Mouse (Mus musculus) liver, embryonic 14.5 days (tissue): ENCODE results near the gene Slc46a1. TPM values are rescaled to one million over a fixed set of nuclear protein-coding genes. Genes with fewer than 3 reads are reported as not detected.

ENCODE experiments used
- ATAC-seq: fragments of 200-750 bp; cut with Nextera tagmentation; 2 replicates; pipeline ENCODE4 v1.8.0; 2017; ENCODE audit warnings: moderate number of reproducible peaks, mild to moderate bottlenecking, moderate library complexity; ENCODE audit not compliant: insufficient read depth
- DNase-seq, 3 experiments: peaks; one replicate each; pipeline ENCODE4 v3.0.0-alpha.2; 2012 to 2013; ENCODE audit warnings: low read depth in 3 of 3, low spot score in 3 of 3
- H3K27ac ChIP-seq: fragments of 300-500 bp; sonication (generic); 2 replicates; pipeline ENCODE4 v1.5.1; 2014; ENCODE audit warnings: moderate library complexity, mild to moderate bottlenecking, control low read depth, inconsistent platforms
- H3K27me3 ChIP-seq: fragments of 300-500 bp; sonication (generic); 2 replicates; pipeline ENCODE4 v1.6.1; 2014; ENCODE audit warnings: mild to moderate bottlenecking, low read length, moderate library complexity; ENCODE audit not compliant: control insufficient read depth, insufficient read depth
- H3K36me3 ChIP-seq: fragments of 300-500 bp; sonication (generic); replicated peaks from 2 replicates; pipeline ENCODE4 v1.6.1; 2014; ENCODE audit warnings: low read depth; ENCODE audit not compliant: control insufficient read depth, insufficient read depth
- H3K4me1 ChIP-seq, 2 experiments: fragments of 200-500 bp in 1 of 2; fragments of 300-500 bp in 1 of 2; sonication (generic) in 1 of 2; replicated peaks; 2 replicates each; pipeline ENCODE4 v1.6.1; 2012 to 2014; ENCODE audit warnings: antibody characterized with exemption in 1 of 2, inconsistent platforms in 1 of 2, low read length in 1 of 2; ENCODE audit not compliant: control insufficient read depth in 2 of 2, insufficient read depth in 2 of 2
- H3K4me2 ChIP-seq: fragments of 300-500 bp; sonication (generic); 2 replicates; pipeline ENCODE4 v1.6.1; 2014; ENCODE audit warnings: low read depth, mild to moderate bottlenecking, control low read depth, moderate library complexity
- H3K4me3 ChIP-seq, 2 experiments: fragments of 200-500 bp in 1 of 2; fragments of 300-500 bp in 1 of 2; sonication (generic) in 1 of 2; 2 replicates each; pipeline ENCODE4 v1.5.1; 2012 to 2014; ENCODE audit warnings: low read depth in 2 of 2, low read length in 2 of 2, mild to moderate bottlenecking in 2 of 2, control low read depth in 1 of 2, inconsistent platforms in 1 of 2, moderate library complexity in 1 of 2; ENCODE audit not compliant: insufficient read depth in 1 of 2
- H3K9ac ChIP-seq: fragments of 300-500 bp; sonication (generic); replicated peaks from 2 replicates; pipeline ENCODE4 v1.6.1; 2014; ENCODE audit warnings: mild to moderate bottlenecking, control low read depth, moderate library complexity
- H3K9me3 ChIP-seq: fragments of 300-500 bp; sonication (generic); 2 replicates; pipeline ENCODE4 v1.6.1; 2016; ENCODE audit warnings: low read length, mixed read lengths; ENCODE audit not compliant: control insufficient read depth
- CTCF ChIP-seq: IDR thresholded peaks from 2 replicates; pipeline ENCODE4 v1.5.1; 2016; ENCODE audit warnings: antibody characterized with exemption, low read depth, control low read depth
- EP300 ChIP-seq: IDR thresholded peaks from 2 replicates; pipeline ENCODE4 v1.6.1; 2016; ENCODE audit warnings: antibody characterized with exemption, low read depth
- WGBS: fragments of 180-500 bp; shearing (Covaris S2); extraction: QIAGEN DNeasy Blood & Tissue Kit; methylation state at CpG from one replicate; pipeline ENCODE4 v1.1.7; 2014; ENCODE audit not compliant: insufficient replicate concordance; 5-methylcytosine and 5-hydroxymethylcytosine counted together
- polyA plus RNA-seq, 2 experiments: library from polyadenylated mRNA; depleted of rRNA in 1 of 2; stranded (reverse) in 1 of 2; unstranded in 1 of 2; fragments of >200 nt; fragmentation: Nextera tagmentation in 1 of 2; extraction: Ambion mirVana in 1 of 2; gene quantifications; 2 replicates each; pipeline versions ENCODE4 v1.2.1 to v1.2.3; 2012 to 2014

Slc46a1 gene
- polyA plus RNA-seq, 2 experiments = 3.7 to 5.0 TPM

DNA sequence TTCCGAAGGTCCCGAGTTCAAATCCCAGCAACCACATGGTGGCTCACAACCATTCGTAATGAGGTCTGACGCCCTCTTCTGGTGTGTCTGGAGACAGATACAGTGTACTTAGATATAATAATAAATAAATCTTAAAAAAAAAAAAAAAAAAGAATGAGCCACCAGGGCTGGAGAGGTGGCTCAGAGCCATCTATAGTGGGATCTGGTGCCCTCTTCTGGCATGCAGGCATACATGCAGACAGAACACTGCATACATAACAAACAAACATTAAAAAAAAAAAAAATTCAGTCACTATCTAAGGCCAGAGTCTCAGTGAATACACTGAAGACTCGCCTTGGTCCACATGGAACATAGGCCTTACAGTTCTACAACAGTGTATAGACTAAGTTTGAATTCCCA, 43.7 kb downstream of the Slc46a1 start:
- ATAC-seq = no peak
- Histone ChIP-seq H3K4me2 (no peak overlapping the region), H3K36me3 (peaks cover 15% of the 10 kb centered on the region), H3K27ac (no peak overlapping the region), H3K9me3 (no peaks in the 10 kb centered on the region), H3K27me3 (no peaks in the 10 kb centered on the region), H3K4me1 (peaks cover 4 to 11% of the 10 kb centered on the region in 2 experiments; a peak in 3 of 4 replicates), H3K9ac (no peak overlapping the region), H3K4me3 (no peak overlapping the region)
- TF ChIP-seq EP300 (no peak), CTCF (peak; percentile 51)
- 61% methylated on average over 5 of the region's 5 CpGs for WGBS
- DNase-seq = no peak

DNA sequence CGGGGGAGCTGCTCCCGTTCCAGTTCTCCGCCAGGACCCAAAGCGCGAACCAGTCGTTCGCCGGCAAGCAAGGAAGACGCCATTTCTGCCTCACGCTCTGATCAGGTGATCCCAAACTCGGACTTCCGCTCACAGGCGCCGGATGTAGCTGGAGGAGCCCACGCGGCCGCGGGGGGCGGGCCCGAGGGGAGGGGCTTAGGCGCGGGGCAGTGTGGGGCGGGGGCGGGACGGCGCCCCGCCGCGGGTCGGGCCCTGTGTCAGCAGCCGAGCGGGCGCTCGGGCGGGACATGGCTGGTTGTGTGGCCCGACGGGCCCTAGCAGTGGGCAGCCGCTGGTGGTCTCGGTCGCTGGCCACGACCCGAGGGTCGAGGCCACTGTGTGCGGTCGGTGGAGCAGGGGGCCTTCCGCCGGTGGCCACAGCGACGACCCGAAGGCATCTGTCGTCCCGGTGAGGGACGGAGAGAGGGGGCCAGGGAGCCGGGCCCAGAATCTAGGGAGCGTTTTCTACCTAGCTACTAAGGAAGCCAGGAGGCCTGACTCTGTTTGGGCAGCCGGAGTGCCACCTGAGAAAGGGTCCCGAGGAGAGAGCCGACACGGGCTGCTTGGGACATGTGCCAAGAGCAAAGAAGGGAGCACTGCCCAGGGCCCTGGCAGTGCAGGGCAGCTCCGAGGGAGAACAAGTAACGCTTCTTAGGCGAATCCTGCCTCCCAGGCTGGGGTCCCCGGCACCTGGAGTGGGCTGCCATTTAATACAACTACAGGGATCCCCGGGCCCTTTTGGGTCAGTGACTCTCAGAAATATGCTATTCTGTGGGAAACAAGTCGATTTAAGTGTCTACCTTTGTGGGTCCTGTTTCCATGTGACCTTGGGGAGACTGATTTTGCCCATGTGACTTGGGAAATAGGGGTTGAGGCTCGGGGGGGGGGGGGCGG, 46.8 kb downstream of the Slc46a1 start, which contains the start of the genes Tmem199 and Poldip2:
Gene Tmem199 (minus strand): TSS at position 148 of the 933 bp plus-strand sequence.
Gene Poldip2 (plus strand): TSS at position 169 of the 933 bp plus-strand sequence.
- peaks cover 29% of the 10 kb centered on the region for H3K36me3 ChIP-seq
- H3K9ac ChIP-seq = peak within 1 kb of the TSS; percentile 84
- under 1% methylated on average over 67 of the region's 67 CpGs for WGBS
- TF ChIP-seq CTCF (no peak), EP300 (no peak)
- ATAC-seq (peak; percentile 98), DNase-seq (peak; percentile 80 to 83 (median 80))
- no peaks in the 10 kb centered on the region for H3K9me3 ChIP-seq
- peaks cover 4 to 11% of the 10 kb centered on the region in 2 experiments; a peak in 3 of 4 replicates for H3K4me1 ChIP-seq
- no peaks in the 10 kb centered on the region for H3K27me3 ChIP-seq
- peak within 1 kb of the TSS; percentile 4; the same call in 1 of the 2 replicates for H3K27ac ChIP-seq
- H3K4me3 ChIP-seq = peak within 1 kb of the TSS; percentile 75
- peak within 1 kb of the TSS; percentile 81 for H3K4me2 ChIP-seq

DNA sequence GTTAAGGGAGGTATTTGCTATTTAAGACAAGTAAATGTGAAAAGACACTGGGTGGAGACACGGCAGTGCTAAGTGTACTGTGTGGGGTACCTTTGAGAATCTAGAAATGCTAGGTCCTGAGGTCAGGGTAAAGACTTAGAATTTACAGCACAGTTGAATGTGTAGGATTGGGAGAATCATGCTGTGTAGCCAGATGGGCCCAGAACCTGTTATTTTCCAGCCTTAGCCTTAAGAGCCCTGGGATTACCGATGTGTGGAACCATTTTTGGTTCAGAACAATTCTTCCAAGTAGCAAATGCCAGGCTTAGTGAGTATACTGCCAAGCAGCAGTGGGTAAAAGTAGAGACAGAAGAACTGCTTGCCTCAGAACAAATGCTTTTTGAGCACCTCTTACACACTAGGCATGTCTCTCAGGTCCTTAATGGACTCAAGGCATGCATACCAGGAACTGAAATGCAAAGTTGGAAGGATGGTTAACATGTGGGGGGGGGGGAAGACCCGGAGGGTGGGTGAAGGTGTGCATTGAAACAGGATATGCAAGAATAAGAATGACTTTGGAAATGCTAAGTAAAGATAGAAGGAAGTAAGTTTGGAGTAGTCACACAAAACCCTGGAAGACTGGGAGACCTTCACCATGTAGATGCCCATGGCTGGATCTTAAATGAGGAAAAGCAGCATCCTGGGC, 47.8 kb downstream of the Slc46a1 start:
- 58% methylated on average over 3 of the region's 3 CpGs for WGBS
- H3K4me2 ChIP-seq = peak overlapping the region; percentile 81
- H3K27ac ChIP-seq = no peak overlapping the region
- no peak for DNase-seq
- ATAC-seq = no peak
- no peaks in the 10 kb centered on the region for H3K9me3 ChIP-seq
- H3K4me1 ChIP-seq = peaks cover 4 to 11% of the 10 kb centered on the region in 2 experiments; a peak in 3 of 4 replicates
- TF ChIP-seq EP300 (no peak), CTCF (no peak)
- peak overlapping the region in 1 of 2 experiments; percentile 75; a peak in 2 of 4 replicates for H3K4me3 ChIP-seq
- H3K9ac ChIP-seq = peak overlapping the region; percentile 84
- H3K36me3 ChIP-seq = peaks cover 27% of the 10 kb centered on the region
- no peaks in the 10 kb centered on the region for H3K27me3 ChIP-seq

GRCm38 (mm10) chr11:78515549-78516325, 50.2 kb downstream of the Slc46a1 start:
- no peak overlapping the region for H3K4me3 ChIP-seq
- 37% methylated on average over 2 of the region's 2 CpGs for WGBS
- no peak overlapping the region for H3K27ac ChIP-seq
- no peak for DNase-seq
- peaks cover 4 to 11% of the 10 kb centered on the region in 2 experiments; a peak in 3 of 4 replicates for H3K4me1 ChIP-seq
- H3K4me2 ChIP-seq = no peak overlapping the region
- TF ChIP-seq CTCF (peak; percentile 69), EP300 (no peak)
- H3K27me3 ChIP-seq = no peaks in the 10 kb centered on the region
- no peak overlapping the region for H3K9ac ChIP-seq
- peaks cover 33% of the 10 kb centered on the region for H3K36me3 ChIP-seq
- ATAC-seq = no peak
- no peaks in the 10 kb centered on the region for H3K9me3 ChIP-seq
